Mouse (Mus musculus) cerebellum, adult 2 months (tissue): Measurements from ENCODE around the gene Smarcad1.

Experiments
- CTCF ChIP-seq: fragments of 200-500 bp; IDR thresholded peaks from 2 replicates; pipeline ENCODE4 v1.5.1; 2011; ENCODE audit warnings: low read depth, mild to moderate bottlenecking, control low read depth, low read length, moderate library complexity, borderline replicate concordance; ENCODE audit not compliant: insufficient read depth
- POLR2A ChIP-seq: fragments of 200-500 bp; IDR thresholded peaks from 2 replicates; pipeline ENCODE4 v1.6.1; 2011; ENCODE audit warnings: low read length, control low read depth, borderline replicate concordance; ENCODE audit not compliant: insufficient read depth

DNA sequence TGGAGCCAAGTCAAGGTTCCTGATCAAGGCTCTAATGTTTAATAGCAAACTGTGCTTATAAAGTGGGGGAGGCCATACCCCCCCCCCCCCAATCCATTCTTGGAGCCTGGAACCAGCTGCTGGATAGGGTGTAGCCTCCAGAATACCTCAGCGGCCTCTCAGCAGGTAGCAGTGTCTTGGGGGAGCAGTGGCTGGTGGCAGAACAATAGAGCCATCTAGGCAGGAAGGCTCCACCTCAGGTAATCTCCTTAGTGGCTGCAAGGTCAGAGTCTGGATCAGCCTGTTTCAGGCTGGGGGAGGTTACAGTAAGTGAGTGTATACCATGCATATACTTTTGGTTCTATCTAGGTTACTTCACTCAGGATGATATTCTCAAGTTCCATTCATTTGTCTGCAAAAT, 18.7 kb downstream of the Smarcad1 start:
- no peak for TF ChIP-seq CTCF
- no peak for TF ChIP-seq POLR2A
